Mouse (Mus musculus): ENCODE data around the gene Nme2. TPM values are rescaled to one million over a fixed set of nuclear protein-coding genes. Genes with fewer than 3 reads are reported as not detected.

Gene Nme2
- 144 and 159 TPM in 2 replicates for polyA plus RNA-seq (2016; fragmentation: Nextera tagmentation; extraction: Ambion mirVana)

GRCm38 (mm10) chr11:93956159-93956558 is at the start of gene Nme2:
TSS of gene Nme2 (minus strand) at chr11:93956259.
- H3K36me3 ChIP-seq (replicated peaks), result peaks cover 75% of the 10 kb centered on the region
- H3K27ac ChIP-seq, result peak within 1 kb of the TSS; percentile 94
- peak within 1 kb of the TSS; percentile 77 for H3K4me3 ChIP-seq
- peaks cover 51% of the 10 kb centered on the region for H3K4me1 ChIP-seq
- DNase-seq (ENCODE audit: extremely low spot score, low spot score), result no peak
- 7% methylated on average over 6 of the region's 6 CpGs for WGBS
- no peaks in the 10 kb centered on the region for H3K9me3 ChIP-seq
- no peaks in the 10 kb centered on the region for H3K27me3 ChIP-seq (ENCODE audit: poor library complexity, severe bottlenecking)

- Histone ChIP-seq H3K27me3 (ENCODE audit: poor library complexity, severe bottlenecking) (no peaks in the 10 kb centered on the region), H3K27ac (no peak overlapping the region), H3K36me3 (replicated peaks) (peaks cover 17% of the 10 kb centered on the region), H3K9me3 (no peaks in the 10 kb centered on the region), H3K4me3 (no peak overlapping the region), H3K4me1 (peaks cover 3% of the 10 kb centered on the region; the same call in 1 of the 2 replicates)
- no peak for DNase-seq (ENCODE audit: extremely low spot score, low spot score)
- 98% methylated on average over 2 of the region's 2 CpGs for WGBS
Measured at GRCm38 (mm10) chr11:94003346-94003745, 47.3 kb upstream of the Nme2 start.

- Histone ChIP-seq H3K27me3 (ENCODE audit: poor library complexity, severe bottlenecking) (no peaks in the 10 kb centered on the region), H3K36me3 (replicated peaks) (peaks cover 13% of the 10 kb centered on the region), H3K4me1 (peaks cover 34% of the 10 kb centered on the region), H3K27ac (no peak overlapping the region), H3K9me3 (no peaks in the 10 kb centered on the region), H3K4me3 (no peak overlapping the region)
- DNase-seq (ENCODE audit: extremely low spot score, low spot score), result no peak
Measured at GRCm38 (mm10) chr11:93999276-93999675, 43.2 kb upstream of the Nme2 start.

- Histone ChIP-seq H3K4me3 (peak overlapping the region; percentile 97), H3K27me3 (ENCODE audit: poor library complexity, severe bottlenecking) (no peaks in the 10 kb centered on the region), H3K9me3 (no peaks in the 10 kb centered on the region), H3K36me3 (replicated peaks) (peaks cover under 1% of the 10 kb centered on the region; the same call in 1 of the 2 replicates), H3K27ac (no peak overlapping the region), H3K4me1 (peaks cover 34% of the 10 kb centered on the region)
- no peak for DNase-seq (ENCODE audit: extremely low spot score, low spot score)
- 43% methylated on average over 13 of the region's 13 CpGs for WGBS
Measured at GRCm38 (mm10) chr11:93997141-93997775, 41.2 kb upstream of the Nme2 start.

GRCm38 (mm10) chr11:93996306-93997140 is 40.5 kb upstream of the Nme2 start:
- Histone ChIP-seq H3K4me3 (peak overlapping the region; percentile 97), H3K27ac (peak overlapping the region; percentile 94), H3K36me3 (replicated peaks) (no peaks in the 10 kb centered on the region), H3K9me3 (no peaks in the 10 kb centered on the region), H3K27me3 (ENCODE audit: poor library complexity, severe bottlenecking) (no peaks in the 10 kb centered on the region), H3K4me1 (peaks cover 34% of the 10 kb centered on the region)
- under 1% methylated on average over 58 of the region's 58 CpGs for WGBS
- no peak for DNase-seq (ENCODE audit: extremely low spot score, low spot score)

GRCm38 (mm10) chr11:93995720-93996305 is 39.8 kb upstream of the Nme2 start, which contains the start of gene Spag9:
TSS of gene Spag9 (plus strand) at chr11:93996091.
- Histone ChIP-seq H3K4me3 (peak within 1 kb of the TSS; percentile 97), H3K4me1 (peaks cover 34% of the 10 kb centered on the region), H3K9me3 (no peaks in the 10 kb centered on the region), H3K36me3 (replicated peaks) (no peaks in the 10 kb centered on the region), H3K27ac (peak within 1 kb of the TSS; percentile 94), H3K27me3 (ENCODE audit: poor library complexity, severe bottlenecking) (no peaks in the 10 kb centered on the region)
- under 1% methylated on average over 70 of the region's 70 CpGs for WGBS
- peak; percentile 92 for DNase-seq (ENCODE audit: extremely low spot score, low spot score)

- Histone ChIP-seq H3K9me3 (no peaks in the 10 kb centered on the region), H3K36me3 (replicated peaks) (no peaks in the 10 kb centered on the region), H3K27ac (peak overlapping the region; percentile 94), H3K4me3 (peak overlapping the region; percentile 97), H3K4me1 (peaks cover 34% of the 10 kb centered on the region), H3K27me3 (ENCODE audit: poor library complexity, severe bottlenecking) (no peaks in the 10 kb centered on the region)
- WGBS, result 11% methylated on average over 15 of the region's 15 CpGs
- peak; percentile 32 for DNase-seq (ENCODE audit: extremely low spot score, low spot score)
Measured at GRCm38 (mm10) chr11:93995111-93995719, 39.2 kb upstream of the Nme2 start.

- H3K36me3 ChIP-seq (replicated peaks), result no peaks in the 10 kb centered on the region
- no peak for DNase-seq (ENCODE audit: extremely low spot score, low spot score)
- no peaks in the 10 kb centered on the region for H3K27me3 ChIP-seq (ENCODE audit: poor library complexity, severe bottlenecking)
- H3K27ac ChIP-seq, result 0 out of 2 replicates have a peak overlapping the region, but pooled peaks have one; percentile 94
- WGBS, result 65% methylated on average over 5 of the region's 5 CpGs
- H3K9me3 ChIP-seq, result no peaks in the 10 kb centered on the region
- H3K4me3 ChIP-seq, result peak overlapping the region; percentile 97
- H3K4me1 ChIP-seq, result peaks cover 34% of the 10 kb centered on the region
Measured at GRCm38 (mm10) chr11:93994531-93994930, 38.5 kb upstream of the Nme2 start.

GRCm38 (mm10) chr11:93988328-93989062 is 32.4 kb upstream of the Nme2 start:
- no peaks in the 10 kb centered on the region for H3K9me3 ChIP-seq
- WGBS, result 72% methylated on average over 12 of the region's 12 CpGs
- no peak overlapping the region for H3K27ac ChIP-seq

GRCm38 (mm10) chr11:93987625-93988327 is 31.7 kb upstream of the Nme2 start:
- Histone ChIP-seq H3K9me3 (no peaks in the 10 kb centered on the region), H3K4me3 (no peak overlapping the region), H3K36me3 (replicated peaks) (no peaks in the 10 kb centered on the region), H3K27ac (no peak overlapping the region), H3K27me3 (ENCODE audit: poor library complexity, severe bottlenecking) (no peaks in the 10 kb centered on the region), H3K4me1 (no peaks in the 10 kb centered on the region)
- DNase-seq (ENCODE audit: extremely low spot score, low spot score), result no peak
- 79% methylated on average over 8 of the region's 8 CpGs for WGBS

More at GRCm38 (mm10) chr11:93988328-93989062, 32.4 kb upstream of the Nme2 start:
- Histone ChIP-seq H3K4me1 (no peaks in the 10 kb centered on the region), H3K36me3 (replicated peaks) (no peaks in the 10 kb centered on the region), H3K4me3 (no peak overlapping the region), H3K27me3 (ENCODE audit: poor library complexity, severe bottlenecking) (no peaks in the 10 kb centered on the region)
- no peak for DNase-seq (ENCODE audit: extremely low spot score, low spot score)

- Histone ChIP-seq H3K27ac (no peak overlapping the region), H3K27me3 (ENCODE audit: poor library complexity, severe bottlenecking) (no peaks in the 10 kb centered on the region), H3K36me3 (replicated peaks) (no peaks in the 10 kb centered on the region), H3K4me1 (no peaks in the 10 kb centered on the region), H3K4me3 (no peak overlapping the region), H3K9me3 (no peaks in the 10 kb centered on the region)
- DNase-seq (ENCODE audit: extremely low spot score, low spot score), result no peak
- WGBS, result 84% methylated on average over 4 of the region's 4 CpGs
Measured at GRCm38 (mm10) chr11:93987026-93987425, 31.0 kb upstream of the Nme2 start.

All from forebrain, embryonic 10.5 days (tissue).